Mouse (Mus musculus) lung, adult 18-20 months (tissue): ENCODE data around the gene Plekhh3.
A peak's percentile ranks its signal among the peaks of the same experiment; 100 is the strongest.

Source experiments
- DNase-seq, 2 experiments: peaks; one replicate each; pipeline ENCODE4 v3.0.0; 2022; ENCODE audit warnings: mixed read lengths in 2 of 2

Gene Plekhh3

GRCm38 (mm10) chr11:101170811-101171610, at the start of gene Plekhh3:
Gene Plekhh3, minus strand, starts transcription at chr11:101171351.
- DNase-seq, result peak; percentile 98

- DNase-seq, result peak in 1 of 2 experiments; percentile 16
Measured at GRCm38 (mm10) chr11:101220853-101221252, 49.7 kb upstream of the Plekhh3 start.

- no peak for DNase-seq
Measured at GRCm38 (mm10) chr11:101218436-101219055, 47.4 kb upstream of the Plekhh3 start.

GRCm38 (mm10) chr11:101216936-101217335, 45.8 kb upstream of the Plekhh3 start:
- no peak for DNase-seq

GRCm38 (mm10) chr11:101211970-101212369, 40.8 kb upstream of the Plekhh3 start:
- DNase-seq, result peak in 1 of 2 experiments; percentile 37

- peak in 1 of 2 experiments; percentile 30 for DNase-seq
Measured at GRCm38 (mm10) chr11:101200986-101201385, 29.8 kb upstream of the Plekhh3 start.

GRCm38 (mm10) chr11:101199555-101199954, 28.4 kb upstream of the Plekhh3 start:
- no peak for DNase-seq

- DNase-seq, result no peak
Measured at GRCm38 (mm10) chr11:101196175-101196574, 25.0 kb upstream of the Plekhh3 start.

- DNase-seq, result no peak
Measured at GRCm38 (mm10) chr11:101195571-101195970, 24.4 kb upstream of the Plekhh3 start.

GRCm38 (mm10) chr11:101195101-101195500, 23.9 kb upstream of the Plekhh3 start:
- DNase-seq, result no peak

GRCm38 (mm10) chr11:101194643-101195042, 23.5 kb upstream of the Plekhh3 start:
- DNase-seq, result no peak

- DNase-seq, result no peak
Measured at GRCm38 (mm10) chr11:101194137-101194536, 23.0 kb upstream of the Plekhh3 start.

GRCm38 (mm10) chr11:101193076-101193475, 21.9 kb upstream of the Plekhh3 start:
- DNase-seq, result no peak

GRCm38 (mm10) chr11:101192646-101193045, 21.5 kb upstream of the Plekhh3 start:
- no peak for DNase-seq

- no peak for DNase-seq
Measured at GRCm38 (mm10) chr11:101191919-101192470, 20.8 kb upstream of the Plekhh3 start.

- no peak for DNase-seq
Measured at GRCm38 (mm10) chr11:101190913-101191907, 20.1 kb upstream of the Plekhh3 start.

- no peak for DNase-seq
Measured at GRCm38 (mm10) chr11:101190181-101190912, 19.2 kb upstream of the Plekhh3 start.

GRCm38 (mm10) chr11:101189495-101190180, 18.5 kb upstream of the Plekhh3 start:
- peak; percentile 59 to 71 for DNase-seq

- DNase-seq, result no peak
Measured at GRCm38 (mm10) chr11:101188166-101188805, 17.1 kb upstream of the Plekhh3 start.

- no peak for DNase-seq
Measured at GRCm38 (mm10) chr11:101187541-101187940, 16.4 kb upstream of the Plekhh3 start.
